Mouse (Mus musculus) c-Kit-positive CD71-negative TER-119-negative erythroid progenitor cells, embryonic 14.5 days (primary cell): Measurements from ENCODE around the gene Gm3149.
"Not testable (repeated sequence)": the region's sequence is repeated elsewhere in the genome, so short reads cannot be mapped to it uniquely, and the experiment has no call there.

Experiments
- DNase-seq: peaks from one replicate; pipeline ENCODE4 v3.0.0-alpha.2; 2013; ENCODE audit warnings: low read depth

Gm3149 gene

GRCm38 (mm10) chr14:4316983-4317382 lies at the start of gene Gm3149:
TSS of gene Gm3149 (plus strand) at chr14:4317283.
- DNase-seq = not testable (repeated sequence)

- DNase-seq = not testable (repeated sequence)
Observed at GRCm38 (mm10) chr14:4269238-4269950, 47.7 kb upstream of the Gm3149 start.

GRCm38 (mm10) chr14:4279828-4280227 lies 37.3 kb upstream of the Gm3149 start:
- not testable (repeated sequence) for DNase-seq

GRCm38 (mm10) chr14:4334476-4335080 lies 17.5 kb downstream of the Gm3149 start, which contains the start of gene 2610042L04Rik:
TSS of gene 2610042L04Rik (plus strand) at chr14:4334763.
- not testable (repeated sequence) for DNase-seq

GRCm38 (mm10) chr14:4335506-4335905 lies 18.4 kb downstream of the Gm3149 start:
- not testable (repeated sequence) for DNase-seq

- not testable (repeated sequence) for DNase-seq
Observed at GRCm38 (mm10) chr14:4368991-4369390, 51.9 kb downstream of the Gm3149 start.

GRCm38 (mm10) chr14:4369691-4370090 lies 52.6 kb downstream of the Gm3149 start:
- DNase-seq = not testable (repeated sequence)
